Mouse (Mus musculus) neural tube, embryonic 14.5 days (tissue): ENCODE data around the gene Kif18b. TPM values are rescaled to one million over a fixed set of nuclear protein-coding genes. Genes with fewer than 3 reads are reported as not detected.

ENCODE experiments used
- ATAC-seq: fragments of 200-750 bp; cut with Nextera tagmentation; 2 replicates; pipeline ENCODE4 v1.8.0; 2017; ENCODE audit warnings: low read depth, mild to moderate bottlenecking, moderate TSS enrichment, moderate library complexity
- H3K27ac ChIP-seq: fragments of 300-500 bp; sonication (generic); 2 replicates; pipeline ENCODE4 v1.5.1; 2014; ENCODE audit warnings: low read depth, mild to moderate bottlenecking, control low read depth, low read length, moderate library complexity, mixed read lengths
- H3K27me3 ChIP-seq: fragments of 300-500 bp; sonication (generic); 2 replicates; pipeline ENCODE4 v1.6.1; 2014; ENCODE audit warnings: low read length; ENCODE audit not compliant: control insufficient read depth, insufficient read depth
- H3K36me3 ChIP-seq: fragments of 300-500 bp; sonication (generic); 2 replicates; pipeline ENCODE4 v1.6.1; 2014; ENCODE audit warnings: low read length, mixed read lengths; ENCODE audit not compliant: control insufficient read depth, insufficient read depth
- H3K4me1 ChIP-seq: fragments of 300-500 bp; sonication (generic); 2 replicates; pipeline ENCODE4 v1.6.1; 2014; ENCODE audit warnings: low read length; ENCODE audit not compliant: control insufficient read depth, insufficient read depth
- H3K4me2 ChIP-seq: fragments of 300-500 bp; sonication (generic); 2 replicates; pipeline ENCODE4 v1.6.1; 2014; ENCODE audit warnings: mild to moderate bottlenecking, low read depth, low read length, control low read depth
- H3K4me3 ChIP-seq: fragments of 300-500 bp; sonication (generic); 2 replicates; pipeline ENCODE4 v1.5.1; 2014; ENCODE audit warnings: low read depth, low read length, control low read depth, mixed read lengths
- H3K9ac ChIP-seq: fragments of 300-500 bp; sonication (generic); replicated peaks from 2 replicates; pipeline ENCODE4 v1.6.1; 2014; ENCODE audit warnings: low read depth, mild to moderate bottlenecking, control low read depth, low read length, mixed read lengths
- H3K9me3 ChIP-seq: fragments of 300-500 bp; sonication (generic); 2 replicates; pipeline ENCODE4 v1.6.1; 2016; ENCODE audit warnings: low read length; ENCODE audit not compliant: control insufficient read depth
- WGBS: fragments of 180-500 bp; shearing (Covaris S2); extraction: QIAGEN DNeasy Blood & Tissue Kit; methylation state at CpG from one replicate; pipeline ENCODE4 v1.1.7; 2014; 5-methylcytosine and 5-hydroxymethylcytosine counted together
- polyA plus RNA-seq: library from polyadenylated mRNA; unstranded; fragments of >200 nt; fragmentation: Nextera tagmentation; extraction: Ambion mirVana; gene quantifications from 2 replicates; pipeline ENCODE4 v1.2.1, GENCODE M21; 2014

The Kif18b gene
- polyA plus RNA-seq, 1 experiment from 2014 or later, result 0.84 TPM

DNA sequence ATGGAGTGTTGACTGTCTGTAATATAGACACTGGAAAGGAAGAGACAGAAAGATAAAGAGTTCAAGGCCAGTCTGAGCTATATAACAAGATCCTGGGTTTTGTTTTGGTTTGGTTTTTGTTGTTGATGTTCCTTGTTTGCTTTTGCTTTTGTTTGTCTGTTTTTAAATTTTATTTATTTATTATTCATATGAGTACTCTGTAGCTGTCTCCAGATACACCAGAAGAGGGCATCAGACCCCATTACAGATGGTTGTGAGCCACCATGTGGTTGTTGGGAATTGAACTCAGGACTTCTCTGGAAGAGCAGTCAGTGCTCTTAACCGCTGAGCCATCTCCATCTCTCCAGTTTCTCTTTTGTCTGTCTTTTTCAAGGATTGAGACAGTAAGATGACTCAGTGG lies 33.9 kb upstream of the Kif18b start:
- no peak overlapping the region for H3K27ac ChIP-seq
- no peaks in the 10 kb centered on the region for H3K9me3 ChIP-seq
- H3K36me3 ChIP-seq, result no peaks in the 10 kb centered on the region
- 77% methylated on average over 1 of the region's 1 CpGs for WGBS
- no peak for ATAC-seq
- no peak overlapping the region for H3K9ac ChIP-seq
- no peak overlapping the region for H3K4me3 ChIP-seq
- H3K27me3 ChIP-seq, result no peaks in the 10 kb centered on the region; the same call in 1 of the 2 replicates
- H3K4me2 ChIP-seq, result no peak overlapping the region
- H3K4me1 ChIP-seq, result peaks cover 15% of the 10 kb centered on the region

DNA sequence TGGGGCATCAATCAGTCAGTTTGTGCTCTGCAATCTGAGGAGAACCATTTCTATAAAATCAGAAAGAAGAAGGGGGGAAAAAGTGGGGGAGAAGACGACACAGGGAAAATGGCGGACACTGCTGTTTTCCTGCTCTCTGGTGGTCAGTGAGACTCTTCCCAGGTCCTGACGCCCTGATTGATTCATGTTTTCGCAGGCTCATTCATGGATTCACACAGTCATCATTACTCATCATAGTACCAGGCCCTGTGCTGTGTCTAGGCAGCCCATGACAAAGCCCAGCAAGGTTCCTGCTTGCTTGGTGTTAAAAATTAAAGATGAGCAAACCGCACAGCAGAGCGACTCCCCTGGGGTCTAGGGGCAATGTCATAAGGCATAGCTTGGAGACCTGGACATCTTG lies 33.5 kb upstream of the Kif18b start:
- peaks cover 11% of the 10 kb centered on the region for H3K4me1 ChIP-seq
- H3K27ac ChIP-seq, result no peak overlapping the region
- no peak for ATAC-seq
- H3K9me3 ChIP-seq, result no peaks in the 10 kb centered on the region
- H3K4me3 ChIP-seq, result no peak overlapping the region
- H3K9ac ChIP-seq, result no peak overlapping the region
- no peaks in the 10 kb centered on the region; the same call in 1 of the 2 replicates for H3K27me3 ChIP-seq
- H3K36me3 ChIP-seq, result no peaks in the 10 kb centered on the region
- 65% methylated on average over 6 of the region's 6 CpGs for whole genome bisulfite sequencing
- H3K4me2 ChIP-seq, result no peak overlapping the region

GRCm38 (mm10) chr11:102957692-102958091 lies 32.8 kb upstream of the Kif18b start:
- Histone ChIP-seq H3K9me3 (no peaks in the 10 kb centered on the region), H3K27me3 (no peaks in the 10 kb centered on the region; the same call in 1 of the 2 replicates), H3K36me3 (no peaks in the 10 kb centered on the region), H3K9ac (no peak overlapping the region), H3K27ac (0 out of 2 replicates have a peak overlapping the region, but pooled peaks have one; percentile 28), H3K4me2 (no peak overlapping the region), H3K4me3 (no peak overlapping the region), H3K4me1 (peaks cover 3% of the 10 kb centered on the region; the same call in 1 of the 2 replicates)
- ATAC-seq, result no peak
- 72% methylated on average over 8 of the region's 8 CpGs for WGBS

GRCm38 (mm10) chr11:102956962-102957614 lies 32.2 kb upstream of the Kif18b start:
- no peaks in the 10 kb centered on the region; the same call in 1 of the 2 replicates for H3K27me3 ChIP-seq
- peak overlapping the region; percentile 28; the same call in 1 of the 2 replicates for H3K27ac ChIP-seq
- ATAC-seq, result no peak
- no peaks in the 10 kb centered on the region for H3K9me3 ChIP-seq
- no peak overlapping the region for H3K4me3 ChIP-seq
- H3K4me1 ChIP-seq, result 0 out of 2 replicates have a peak, but pooled peaks cover 2% of the 10 kb centered on the region
- H3K36me3 ChIP-seq, result no peaks in the 10 kb centered on the region
- H3K9ac ChIP-seq, result 0 out of 2 replicates have a peak overlapping the region, but pooled peaks have one; percentile 21
- WGBS, result 47% methylated on average over 16 of the region's 16 CpGs
- H3K4me2 ChIP-seq, result no peak overlapping the region

GRCm38 (mm10) chr11:102952922-102953321 lies 28.0 kb upstream of the Kif18b start:
- Histone ChIP-seq H3K27ac (no peak overlapping the region), H3K4me1 (peaks cover 7% of the 10 kb centered on the region; the same call in 1 of the 2 replicates), H3K9me3 (no peaks in the 10 kb centered on the region), H3K36me3 (no peaks in the 10 kb centered on the region), H3K4me3 (no peak overlapping the region), H3K9ac (no peak overlapping the region), H3K4me2 (no peak overlapping the region), H3K27me3 (peaks cover 9% of the 10 kb centered on the region; the same call in 1 of the 2 replicates)
- no peak for ATAC-seq
- WGBS, result 22% methylated on average over 6 of the region's 6 CpGs

DNA sequence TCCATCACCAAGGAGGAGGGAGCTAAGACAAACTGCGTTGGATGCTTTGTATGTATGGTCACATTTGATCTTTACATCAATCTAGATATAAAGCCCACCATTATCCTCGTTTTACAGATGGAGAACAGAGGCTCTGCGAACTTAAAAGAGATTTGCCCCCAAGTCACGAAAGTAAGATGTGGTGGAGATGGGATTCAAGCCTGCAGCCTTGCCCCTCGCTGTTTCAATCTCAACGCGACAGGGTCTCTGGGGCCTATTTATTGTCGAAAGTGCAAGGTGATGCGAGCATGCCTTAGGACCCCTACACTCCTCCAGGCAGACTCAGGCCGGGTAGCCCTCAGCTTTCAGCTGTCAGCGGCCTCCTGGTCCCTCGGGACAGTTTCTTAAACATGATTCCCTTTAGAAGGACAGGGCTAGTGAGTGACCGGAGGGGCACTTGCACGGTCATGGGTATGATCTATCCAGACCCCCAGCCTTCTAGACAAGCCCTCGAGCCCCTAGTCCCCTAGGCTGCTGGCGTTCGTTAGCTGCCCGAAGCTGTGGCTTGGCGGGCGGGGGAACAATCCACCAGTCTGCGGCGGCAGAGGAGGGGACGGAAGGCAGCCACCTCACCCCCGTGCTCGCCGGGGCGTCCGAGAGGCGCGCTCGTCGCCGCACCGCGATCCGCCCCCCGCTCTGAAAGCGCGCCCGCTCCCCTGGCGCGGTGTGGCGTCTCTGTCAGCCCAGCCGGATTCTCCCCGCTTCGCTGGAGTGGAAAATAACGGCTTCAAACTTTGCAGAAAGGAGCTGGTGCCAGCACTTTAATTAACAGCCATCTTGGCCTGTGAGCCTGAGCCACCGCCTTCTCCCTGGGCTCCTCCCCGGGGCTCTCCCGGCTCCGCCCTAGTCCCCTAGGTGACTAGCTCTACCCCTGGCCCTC lies 23.4 kb upstream of the Kif18b start:
- peaks cover 10% of the 10 kb centered on the region; the same call in 1 of the 2 replicates for H3K4me1 ChIP-seq

GRCm38 (mm10) chr11:102946992-102947343 lies 22.0 kb upstream of the Kif18b start:
- H3K36me3 ChIP-seq, result no peaks in the 10 kb centered on the region
- peaks cover 10% of the 10 kb centered on the region; the same call in 1 of the 2 replicates for H3K4me1 ChIP-seq
- H3K9me3 ChIP-seq, result no peaks in the 10 kb centered on the region
- WGBS, result 5% methylated on average over 8 of the region's 8 CpGs
- peak; percentile 10; the same call in 1 of the 2 replicates for ATAC-seq
- H3K27me3 ChIP-seq, result peaks cover 56% of the 10 kb centered on the region
- H3K27ac ChIP-seq, result no peak overlapping the region
- H3K4me3 ChIP-seq, result peak overlapping the region; percentile 31
- H3K4me2 ChIP-seq, result peak overlapping the region; percentile 50
- H3K9ac ChIP-seq, result no peak overlapping the region

More for the DNA sequence above, 23.4 kb upstream of the Kif18b start:
- WGBS, result under 1% methylated on average over 34 of the region's 51 CpGs
- no peak for ATAC-seq
- peaks cover 54% of the 10 kb centered on the region for H3K27me3 ChIP-seq
- peak overlapping the region; percentile 17 for H3K4me3 ChIP-seq
- peak overlapping the region; percentile 33; the same call in 1 of the 2 replicates for H3K9ac ChIP-seq
- no peaks in the 10 kb centered on the region for H3K36me3 ChIP-seq
- no peaks in the 10 kb centered on the region for H3K9me3 ChIP-seq
- peak overlapping the region; percentile 50 for H3K4me2 ChIP-seq
- H3K27ac ChIP-seq, result no peak overlapping the region

- H3K27ac ChIP-seq, result no peak within 1 kb of the TSS
- peaks cover 10% of the 10 kb centered on the region; the same call in 1 of the 2 replicates for H3K4me1 ChIP-seq
- ATAC-seq, result peak; percentile 64; the same call in 1 of the 2 replicates
- H3K4me2 ChIP-seq, result peak within 1 kb of the TSS; percentile 50
- WGBS, result 1% methylated on average over 61 of the region's 87 CpGs
- peak within 1 kb of the TSS; percentile 31 for H3K4me3 ChIP-seq
- no peaks in the 10 kb centered on the region for H3K36me3 ChIP-seq
- peak within 1 kb of the TSS; percentile 39; the same call in 1 of the 2 replicates for H3K9ac ChIP-seq
- H3K9me3 ChIP-seq, result no peaks in the 10 kb centered on the region
- peaks cover 56% of the 10 kb centered on the region for H3K27me3 ChIP-seq
Observed at GRCm38 (mm10) chr11:102946265-102946991, 21.5 kb upstream of the Kif18b start, which contains the start of gene C1ql1. C1ql1 (minus strand) TSS chr11:102946688.
